Mouse (Mus musculus) left cerebral cortex, adult 11 months (tissue): ENCODE measurements around the gene Lipt1.

Source experiments
- DNase-seq: peaks from one replicate; pipeline ENCODE4 v3.0.0; 2022; ENCODE audit warnings: low spot score

Lipt1 gene

GRCm38 (mm10) chr1:37871704-37872103, at the start of gene Lipt1:
Gene Lipt1 (plus strand): TSS chr1:37871738.
- peak; percentile 22 for DNase-seq

- no peak for DNase-seq
Observed at GRCm38 (mm10) chr1:37831681-37832080, 39.9 kb upstream of the Lipt1 start.

- DNase-seq = no peak
Observed at GRCm38 (mm10) chr1:37846878-37847277, 24.7 kb upstream of the Lipt1 start.

DNA sequence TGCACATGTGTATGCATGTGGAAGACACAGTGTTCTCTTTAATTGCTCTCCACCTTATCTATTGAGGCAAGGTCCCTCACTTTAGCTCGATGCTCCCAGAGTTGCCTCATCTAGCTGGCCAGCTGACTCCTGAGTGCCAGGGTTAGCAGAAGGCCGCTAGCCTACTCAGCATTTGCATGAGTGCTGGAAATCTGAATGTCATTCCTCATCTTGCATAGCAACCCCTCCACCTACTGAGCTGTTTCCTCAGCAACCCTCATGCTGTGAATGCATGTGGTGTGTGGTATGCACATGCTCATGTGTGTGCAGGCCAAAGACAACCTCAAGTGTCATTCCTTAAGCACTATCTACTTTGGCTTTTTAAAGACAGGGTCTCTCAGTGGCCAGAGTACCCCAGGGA, 20.8 kb upstream of the Lipt1 start:
- DNase-seq = no peak

- DNase-seq = peak; percentile 99
Observed at GRCm38 (mm10) chr1:37864511-37865400, 6.8 kb upstream of the Lipt1 start.

- DNase-seq = no peak
Observed at GRCm38 (mm10) chr1:37865401-37866215, 5.9 kb upstream of the Lipt1 start.

- no peak for DNase-seq
Observed at GRCm38 (mm10) chr1:37866286-37866685, 5.3 kb upstream of the Lipt1 start, which contains the start of gene Tsga10. Gene Tsga10 (minus strand): TSS chr1:37866429.

GRCm38 (mm10) chr1:37867056-37867455, 4.5 kb upstream of the Lipt1 start:
- DNase-seq = no peak

GRCm38 (mm10) chr1:37867684-37868322, 3.7 kb upstream of the Lipt1 start:
- no peak for DNase-seq

DNA sequence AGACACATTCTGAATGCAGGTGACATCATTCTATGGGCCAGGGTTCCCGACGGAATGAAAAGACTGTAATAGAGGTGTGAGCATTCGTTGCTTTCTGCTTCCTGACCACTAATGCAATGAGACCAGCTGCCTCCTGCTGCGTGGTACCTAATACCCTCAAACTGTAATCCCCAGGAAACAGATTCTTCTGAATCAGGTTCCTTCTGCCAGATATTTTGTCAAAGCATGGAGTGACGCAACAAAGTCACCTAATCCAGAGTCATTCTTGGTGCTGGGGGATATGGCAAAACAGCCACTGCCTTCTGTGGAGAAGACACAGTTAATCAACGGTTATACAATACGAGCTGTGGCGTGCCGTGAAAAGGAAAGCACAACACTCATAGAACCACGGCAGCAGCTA, 2.9 kb upstream of the Lipt1 start:
- DNase-seq = no peak

DNA sequence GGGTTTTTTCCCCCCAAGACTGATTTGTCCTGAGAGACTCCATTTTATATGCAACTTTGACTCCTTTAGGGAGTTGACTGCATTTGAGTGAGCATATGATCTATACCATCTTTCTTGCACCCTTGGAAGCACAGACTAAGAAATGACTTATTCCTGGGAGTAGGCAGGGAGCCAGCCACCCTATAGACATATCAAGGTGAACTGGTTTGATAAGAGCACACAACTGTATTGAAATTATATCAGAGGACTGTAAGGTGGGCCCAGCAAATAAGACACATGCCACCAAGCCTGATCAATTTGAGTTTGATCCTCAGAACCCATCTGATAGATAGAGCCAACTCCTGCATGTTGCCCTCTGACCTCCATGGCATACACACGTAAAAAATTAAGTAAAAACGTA, 2.2 kb upstream of the Lipt1 start:
- no peak for DNase-seq

DNA sequence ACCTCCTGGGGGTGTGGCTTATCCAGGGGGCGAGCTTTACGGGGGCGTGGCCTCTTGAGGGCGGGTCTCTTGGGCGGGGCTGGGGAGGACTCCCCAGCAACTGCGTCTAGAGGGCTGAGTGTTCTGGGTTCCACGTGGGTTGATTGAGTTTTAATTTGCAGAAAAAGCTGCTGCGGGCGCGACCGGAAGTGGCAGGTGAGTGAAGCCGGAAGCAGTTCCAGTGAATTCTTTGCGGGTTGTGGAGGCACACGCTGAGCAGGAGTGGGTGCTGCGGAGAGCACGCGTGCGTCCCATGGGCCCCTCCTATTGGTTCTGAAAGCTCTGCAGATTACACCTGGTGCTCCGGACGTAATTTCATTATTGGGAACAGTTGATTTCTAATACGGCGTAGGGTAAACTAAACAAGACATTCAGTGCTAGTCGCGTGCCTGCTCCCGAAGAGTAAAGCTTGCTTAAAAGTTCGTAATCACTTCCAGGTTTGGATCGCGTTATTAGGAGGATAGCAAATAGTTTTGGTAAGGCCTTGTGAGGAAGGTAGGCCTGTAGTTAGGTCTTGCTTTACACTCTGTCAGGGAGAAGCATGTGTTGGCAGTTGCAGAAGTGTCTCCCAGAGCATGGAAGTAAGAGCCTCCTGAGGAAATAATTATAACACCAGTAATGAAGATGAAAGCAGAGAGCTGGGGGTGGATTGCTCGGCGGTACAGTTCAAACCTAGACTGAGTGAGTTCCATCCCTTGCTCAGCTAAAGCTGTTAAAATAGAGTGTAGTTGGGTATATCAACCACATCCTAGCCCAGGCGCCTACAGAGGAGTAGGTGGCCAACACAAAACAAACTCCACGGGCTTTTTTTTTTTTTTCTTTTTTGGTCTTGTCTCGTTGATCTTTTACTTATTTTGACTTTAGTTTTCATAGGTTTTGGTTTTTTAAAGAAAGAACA, 861 bp downstream of the Lipt1 start:
- peak; percentile 78 for DNase-seq

DNA sequence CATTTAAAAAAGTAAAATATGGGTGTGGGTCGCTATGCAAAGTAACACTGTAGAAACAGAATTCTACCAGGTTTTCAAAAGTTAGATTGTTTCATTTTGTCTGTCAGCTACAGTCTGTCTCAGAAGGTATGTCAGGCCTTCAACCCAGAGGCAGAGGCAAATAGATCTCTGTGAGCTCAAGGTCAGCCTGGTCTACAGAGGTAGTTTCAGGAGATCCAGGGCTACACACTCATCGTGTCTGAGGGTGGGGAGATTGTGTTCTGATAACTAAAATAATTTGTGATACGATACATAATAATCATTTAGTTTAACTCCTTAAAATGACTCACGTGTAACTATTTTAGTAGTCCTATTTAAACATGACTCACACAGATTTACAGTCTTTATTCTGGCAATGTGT, 1.6 kb downstream of the Lipt1 start:
- DNase-seq = no peak

DNA sequence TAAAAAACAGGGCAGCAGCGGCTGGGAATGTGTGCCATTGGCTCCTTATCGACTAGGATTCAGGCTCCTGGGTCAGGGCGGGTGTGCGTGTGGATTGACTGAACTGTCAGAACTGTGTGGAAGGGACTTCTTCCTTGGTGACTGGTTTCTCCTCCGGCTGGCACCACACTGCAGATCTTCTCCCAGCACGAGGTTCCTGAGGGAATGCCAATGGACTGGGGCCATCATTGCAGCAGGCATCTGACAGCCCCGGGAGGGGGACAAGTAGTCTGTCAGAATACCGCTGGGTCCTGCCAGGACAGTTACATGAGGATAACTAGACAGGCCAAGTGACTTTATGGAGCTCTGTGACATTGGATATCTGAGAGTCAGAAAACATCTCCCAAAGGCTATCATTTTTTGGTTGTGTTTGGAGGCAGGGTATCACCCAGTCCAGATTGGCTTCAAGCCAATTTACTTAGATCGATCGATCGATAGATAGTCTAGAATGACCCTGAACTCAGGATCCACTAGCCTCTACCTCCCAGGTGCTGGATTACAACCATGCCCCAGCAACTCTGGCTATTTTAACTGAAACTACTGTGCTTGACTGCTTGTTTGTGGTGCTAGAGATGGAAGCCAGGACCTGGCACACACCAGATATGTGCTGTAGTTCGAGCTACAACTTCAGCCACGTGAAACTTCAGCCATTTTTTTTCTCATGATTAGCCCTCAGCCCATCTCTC, 6.4 kb downstream of the Lipt1 start:
- DNase-seq = no peak

DNA sequence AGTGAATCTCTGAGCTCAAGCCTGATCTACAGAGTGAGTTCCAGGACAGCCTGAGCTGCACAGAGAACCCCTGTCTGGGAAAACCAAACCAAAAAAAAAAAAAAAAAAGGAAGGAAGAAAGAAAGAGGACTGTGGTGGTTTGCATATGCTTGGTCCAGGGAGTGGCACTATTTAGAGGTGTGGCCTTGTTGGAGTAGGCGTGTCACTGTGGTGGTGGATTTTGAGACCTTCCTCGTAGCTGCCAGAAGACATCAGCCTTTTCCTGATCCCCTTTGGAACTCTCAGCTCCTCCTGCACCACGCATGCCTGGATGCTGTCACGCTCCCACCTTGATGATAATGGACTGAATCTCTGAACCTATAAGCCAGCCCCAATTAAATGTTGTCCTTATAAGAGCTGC, 11.9 kb downstream of the Lipt1 start:
- no peak for DNase-seq

GRCm38 (mm10) chr1:37884451-37884850, 12.9 kb downstream of the Lipt1 start:
- DNase-seq = no peak

- no peak for DNase-seq
Observed at GRCm38 (mm10) chr1:37889206-37889605, 17.7 kb downstream of the Lipt1 start.

GRCm38 (mm10) chr1:37890025-37890652, 18.6 kb downstream of the Lipt1 start, which contains the start of the genes Mitd1 and Mrpl30:
Gene Mitd1 (minus strand): TSS chr1:37890411.
Gene Mrpl30 (plus strand): TSS chr1:37890477.
- peak; percentile 81 for DNase-seq

GRCm38 (mm10) chr1:37891400-37891799, 19.9 kb downstream of the Lipt1 start:
- DNase-seq = no peak

DNA sequence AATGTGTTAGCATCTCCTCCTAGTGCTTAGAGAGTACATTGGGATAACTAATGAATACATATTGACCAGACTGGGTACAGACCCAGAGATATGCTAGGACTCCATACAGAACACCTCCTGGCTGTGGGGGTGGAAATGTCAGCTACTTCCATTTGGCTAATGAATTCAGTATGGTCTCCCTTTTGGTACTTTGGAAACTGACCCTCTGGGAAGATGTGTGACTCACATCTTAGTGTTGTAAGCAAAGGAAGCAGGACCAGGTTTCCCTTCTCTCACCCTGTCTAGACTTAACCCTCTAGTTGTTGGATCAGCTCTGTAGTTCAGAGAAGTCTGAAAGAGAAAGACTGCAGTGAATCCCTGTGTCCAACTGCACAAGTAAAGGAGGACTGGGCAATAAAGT, 23.1 kb downstream of the Lipt1 start:
- DNase-seq = no peak
